In genomic region chr5:113892005-113892404, GRCm38 (mm10) we compare ENCODE assay signal across 20 mouse cellular contexts. TPM values are rescaled to one million over a fixed set of nuclear protein-coding genes. Genes with fewer than 3 reads are reported as not detected.
DNase-seq lines count a peak whose midpoint lies in the region; ATAC-seq and TF ChIP-seq lines count a peak whose summit lies in the region.
"Had no signal": no experiment of that assay in that cellular context is flagged by ENCODE, and none has a peak within 500 bp of the region (broad histone marks: within the 10 kb centered on the region; RNA-seq: fewer than 3 reads in every experiment).

No protein-coding gene starts in this region.

- no peak for TF ChIP-seq POLR2A in heart, adult 2 months (IDR thresholded peaks at IDR 0.05; ENCODE audit: insufficient read depth, low read depth, low read length)

- H3K9ac ChIP-seq in heart, adult 2 months (ENCODE audit: low read depth, low read length): no peak overlapping the region
- no peak overlapping the region for H3K9ac ChIP-seq in heart, postnatal 0 days (replicated peaks; ENCODE audit: low read depth, low read length)
- no peak overlapping the region for H3K9ac ChIP-seq in midbrain, embryonic 14.5 days (replicated peaks; ENCODE audit: low read length)
- no peak overlapping the region; the same call in 1 of the 2 replicates for H3K9ac ChIP-seq in midbrain, embryonic 13.5 days (replicated peaks)
- H3K9ac ChIP-seq: embryonic facial prominence, embryonic 12.5 days; heart, embryonic 13.5 days; hindbrain, embryonic 14.5 days had no signal

- no peaks in the 10 kb centered on the region for H3K9me3 ChIP-seq in heart, postnatal 0 days (replicated peaks; ENCODE audit: control insufficient read depth, low read length)
- H3K9me3 ChIP-seq in midbrain, embryonic 14.5 days (ENCODE audit: control insufficient read depth, low read length): no peaks in the 10 kb centered on the region
- no peaks in the 10 kb centered on the region for H3K9me3 ChIP-seq in midbrain, embryonic 13.5 days
- H3K9me3 ChIP-seq: embryonic facial prominence, embryonic 12.5 days; heart, embryonic 13.5 days had no signal

- H3K4me3 ChIP-seq in heart, adult 2 months: no peak overlapping the region
- H3K4me3 ChIP-seq in heart, postnatal 0 days (ENCODE audit: low read depth, low read length): no peak overlapping the region
- H3K4me3 ChIP-seq in midbrain, embryonic 14.5 days (replicated peaks; ENCODE audit: low read depth, low read length): no peak overlapping the region
- H3K4me3 ChIP-seq in midbrain, embryonic 13.5 days (replicated peaks): no peak overlapping the region
- H3K4me3 ChIP-seq: embryonic facial prominence, embryonic 12.5 days; heart, embryonic 13.5 days had no signal

- TF ChIP-seq EP300 in heart, adult 2 months (IDR thresholded peaks at IDR 0.05; ENCODE audit: insufficient read depth, low read depth, low read length): no peak
- TF ChIP-seq EP300 in heart, postnatal 0 days (IDR thresholded peaks at IDR 0.05; ENCODE audit: low read depth): no peak

- peak in 1 of 2 experiments; percentile 40 for DNase-seq in heart, adult 2 months
- no peak for DNase-seq in heart, adult 11 months
- no peak for DNase-seq in heart, postnatal 0 days (ENCODE audit: low spot score)
- DNase-seq in heart, postnatal 14 days: no peak
- no peak for DNase-seq in midbrain, embryonic 14.5 days
- no peak for DNase-seq in urinary bladder, adult 18-20 months (ENCODE audit: low spot score in 2 of 2)
- DNase-seq: adrenal gland, postnatal 14 days; cerebellum, adult 11-12 months; cerebellum, adult 9-10 months; cerebellum, postnatal 25 days; gastrocnemius, postnatal 36 days had no signal

- intact Hi-C loops in heart, adult 2 months (cut with DNase I): loop anchor here (5.0 kb wide), 1 partner anchor 35 kb away; no protein-coding TSS in a partner anchor
- intact Hi-C loops in heart, postnatal 14 days (cut with DNase I): no loop called here

- peaks cover 5% of the 10 kb centered on the region; the same call in 1 of the 2 replicates for H3K79me2 ChIP-seq in heart, adult 2 months (replicated peaks; ENCODE audit: control insufficient read depth, insufficient read depth, low read length)

- H3K4me1 ChIP-seq in heart, adult 2 months (ENCODE audit: control insufficient read depth, insufficient read depth, low read length): peaks cover 33% of the 10 kb centered on the region
- peaks cover 35% of the 10 kb centered on the region for H3K4me1 ChIP-seq in heart, postnatal 0 days (ENCODE audit: control insufficient read depth, insufficient read depth)
- H3K4me1 ChIP-seq in midbrain, embryonic 14.5 days (ENCODE audit: control insufficient read depth, insufficient read depth, low read length): peaks cover 14% of the 10 kb centered on the region
- H3K4me1 ChIP-seq in midbrain, embryonic 13.5 days (replicated peaks): peaks cover 52% of the 10 kb centered on the region

- TF ChIP-seq CTCF in heart, adult 2 months (IDR thresholded peaks at IDR 0.05): no peak
- no peak for TF ChIP-seq CTCF in heart, postnatal 0 days (IDR thresholded peaks at IDR 0.05; ENCODE audit: low read depth)

- H3K4me2 ChIP-seq in heart, postnatal 0 days (ENCODE audit: low read depth, low read length): no peak overlapping the region
- H3K4me2 ChIP-seq in midbrain, embryonic 14.5 days (ENCODE audit: low read length): no peak overlapping the region
- H3K4me2 ChIP-seq in midbrain, embryonic 13.5 days (replicated peaks): no peak overlapping the region
- H3K4me2 ChIP-seq: embryonic facial prominence, embryonic 12.5 days; heart, embryonic 13.5 days; hindbrain, embryonic 14.5 days had no signal

- ATAC-seq in heart, postnatal 0 days (ENCODE audit: insufficient read depth, low read depth): no peak
- ATAC-seq in midbrain, embryonic 14.5 days (ENCODE audit: low FRiP score, low TSS enrichment): no peak
- ATAC-seq in midbrain, embryonic 13.5 days: no peak
- ATAC-seq: activated CD4-positive, CD25-positive, alpha-beta regulatory T cell, adult 4 months; forebrain, embryonic 16.5 days; intestine, embryonic 16.5 days; Patski had no signal

- H3K27ac ChIP-seq in heart, adult 2 months: peak overlapping the region; percentile 74
- H3K27ac ChIP-seq in heart, postnatal 0 days (ENCODE audit: low read depth): peak overlapping the region; percentile 58; the same call in 1 of the 2 replicates
- H3K27ac ChIP-seq in midbrain, embryonic 14.5 days (replicated peaks; ENCODE audit: low read depth, low read length): 0 out of 2 replicates have a peak overlapping the region, but pooled peaks have one; percentile 9
- H3K27ac ChIP-seq in midbrain, embryonic 13.5 days: no peak overlapping the region
- H3K27ac ChIP-seq: embryonic facial prominence, embryonic 12.5 days; heart, embryonic 13.5 days; hindbrain, embryonic 14.5 days had no signal

- no peaks in the 10 kb centered on the region for H3K27me3 ChIP-seq in heart, adult 2 months (ENCODE audit: control insufficient read depth, insufficient read depth, low read length)
- no peaks in the 10 kb centered on the region for H3K27me3 ChIP-seq in heart, postnatal 0 days (ENCODE audit: control insufficient read depth, insufficient read depth, low read length)
- no peaks in the 10 kb centered on the region for H3K27me3 ChIP-seq in midbrain, embryonic 14.5 days (ENCODE audit: control insufficient read depth, insufficient read depth, low read length)
- no peaks in the 10 kb centered on the region for H3K27me3 ChIP-seq in midbrain, embryonic 13.5 days
- H3K27me3 ChIP-seq: CH12.LX; embryonic facial prominence, embryonic 12.5 days; heart, embryonic 13.5 days; Patski had no signal

- 30% methylated on average over 7 of the region's 7 CpGs for WGBS in heart, adult 2 months
- 46% methylated on average over 7 of the region's 7 CpGs for WGBS in heart, postnatal 0 days
- WGBS in midbrain, embryonic 14.5 days: 81% methylated on average over 7 of the region's 7 CpGs
- WGBS in midbrain, embryonic 13.5 days: 85% methylated on average over 7 of the region's 7 CpGs

- H3K36me3 ChIP-seq in heart, adult 2 months (ENCODE audit: control insufficient read depth, insufficient read depth, low read length): peaks cover 2% of the 10 kb centered on the region; the same call in 1 of the 2 replicates
- H3K36me3 ChIP-seq in heart, postnatal 0 days (replicated peaks; ENCODE audit: control insufficient read depth, insufficient read depth, low read length): no peaks in the 10 kb centered on the region; the same call in 1 of the 2 replicates
- no peaks in the 10 kb centered on the region for H3K36me3 ChIP-seq in midbrain, embryonic 14.5 days (ENCODE audit: control insufficient read depth, insufficient read depth, low read length)
- H3K36me3 ChIP-seq in midbrain, embryonic 13.5 days: no peaks in the 10 kb centered on the region
- H3K36me3 ChIP-seq: embryonic facial prominence, embryonic 12.5 days had no signal

RNA-seq across cellular contexts. Expression of gene Coro1c, which starts 16.6 kb away (rescaled TPM):
- 10 to 100 TPM; 24.6 to 30.1 TPM for total RNA-seq in heart, adult 2 months (2021)
- 24.1 and 27.9 TPM in 2 replicates for polyA plus RNA-seq in heart, adult 2 months (2012; rRNA removed)
- total RNA-seq in heart, postnatal 0 days (2014; rRNA removed; ENCODE audit: low replicate concordance): 78.2 and 93.4 TPM in 2 replicates
- polyA plus RNA-seq in heart, postnatal 0 days (2015; fragmentation: Nextera tagmentation; extraction: Ambion mirVana): 40.0 and 46.6 TPM in 2 replicates
- total RNA-seq in heart, postnatal 14 days (2021): 10 to 100 TPM; 41.1 to 51.1 TPM
- 133 and 201 TPM in 2 replicates for polyA plus RNA-seq in midbrain, embryonic 14.5 days (2014; fragmentation: Nextera tagmentation; extraction: Ambion mirVana)
- 214 and 215 TPM in 2 replicates for polyA plus RNA-seq in midbrain, embryonic 13.5 days (2015; fragmentation: Nextera tagmentation; extraction: Ambion mirVana)

RNA-seq across cellular contexts. Expression of gene Selplg, which starts 59.6 kb away (rescaled TPM):
- 1 to 10 TPM; 3.4 to 4.5 TPM for total RNA-seq in heart, adult 2 months (2021)
- polyA plus RNA-seq in heart, adult 2 months (2012; rRNA removed): 5.7 and 14.1 TPM in 2 replicates
- total RNA-seq in heart, postnatal 0 days (2014; rRNA removed; ENCODE audit: low replicate concordance): 1.6 and 5.0 TPM in 2 replicates
- 1.2 and 1.7 TPM in 2 replicates for polyA plus RNA-seq in heart, postnatal 0 days (2015; fragmentation: Nextera tagmentation; extraction: Ambion mirVana)
- 1 to 10 TPM; 2.3 to 6.4 TPM for total RNA-seq in heart, postnatal 14 days (2021)
- 1.1 and 2.6 TPM in 2 replicates for polyA plus RNA-seq in midbrain, embryonic 14.5 days (2014; fragmentation: Nextera tagmentation; extraction: Ambion mirVana)
- polyA plus RNA-seq in midbrain, embryonic 13.5 days (2015; fragmentation: Nextera tagmentation; extraction: Ambion mirVana): 0.98 and 1.2 TPM in 2 replicates
